Mouse (Mus musculus) neural tube, embryonic 14.5 days (tissue): ENCODE measurements at regions not wholly inside any gene's neighbourhood (a gene's known extent, or its start where the extent isn't known, plus 50 kb on each side); places are given as distances from the start of the nearest gene placed in this dataset.

Source experiments
- ATAC-seq: fragments of 200-750 bp; cut with Nextera tagmentation; 2 replicates; pipeline ENCODE4 v1.8.0; 2017; ENCODE audit warnings: low read depth, mild to moderate bottlenecking, moderate TSS enrichment, moderate library complexity
- H3K27ac ChIP-seq: fragments of 300-500 bp; sonication (generic); 2 replicates; pipeline ENCODE4 v1.5.1; 2014; ENCODE audit warnings: low read depth, mild to moderate bottlenecking, control low read depth, low read length, moderate library complexity, mixed read lengths
- H3K27me3 ChIP-seq: fragments of 300-500 bp; sonication (generic); 2 replicates; pipeline ENCODE4 v1.6.1; 2014; ENCODE audit warnings: low read length; ENCODE audit not compliant: control insufficient read depth, insufficient read depth
- H3K36me3 ChIP-seq: fragments of 300-500 bp; sonication (generic); 2 replicates; pipeline ENCODE4 v1.6.1; 2014; ENCODE audit warnings: low read length, mixed read lengths; ENCODE audit not compliant: control insufficient read depth, insufficient read depth
- H3K4me1 ChIP-seq: fragments of 300-500 bp; sonication (generic); 2 replicates; pipeline ENCODE4 v1.6.1; 2014; ENCODE audit warnings: low read length; ENCODE audit not compliant: control insufficient read depth, insufficient read depth
- H3K4me2 ChIP-seq: fragments of 300-500 bp; sonication (generic); 2 replicates; pipeline ENCODE4 v1.6.1; 2014; ENCODE audit warnings: mild to moderate bottlenecking, low read depth, low read length, control low read depth
- H3K4me3 ChIP-seq: fragments of 300-500 bp; sonication (generic); 2 replicates; pipeline ENCODE4 v1.5.1; 2014; ENCODE audit warnings: low read depth, low read length, control low read depth, mixed read lengths
- H3K9ac ChIP-seq: fragments of 300-500 bp; sonication (generic); replicated peaks from 2 replicates; pipeline ENCODE4 v1.6.1; 2014; ENCODE audit warnings: low read depth, mild to moderate bottlenecking, control low read depth, low read length, mixed read lengths
- H3K9me3 ChIP-seq: fragments of 300-500 bp; sonication (generic); 2 replicates; pipeline ENCODE4 v1.6.1; 2016; ENCODE audit warnings: low read length; ENCODE audit not compliant: control insufficient read depth
- WGBS: fragments of 180-500 bp; shearing (Covaris S2); extraction: QIAGEN DNeasy Blood & Tissue Kit; methylation state at CpG from one replicate; pipeline ENCODE4 v1.1.7; 2014; 5-methylcytosine and 5-hydroxymethylcytosine counted together

GRCm38 (mm10) chr14:62187360-62187759 is 105.0 kb upstream of the Rnaseh2b start:
- no peak overlapping the region for H3K4me2 ChIP-seq
- no peak overlapping the region for H3K9ac ChIP-seq
- no peaks in the 10 kb centered on the region for H3K4me1 ChIP-seq
- no peak for ATAC-seq
- no peak overlapping the region for H3K4me3 ChIP-seq
- 51% methylated on average over 11 of the region's 11 CpGs for WGBS
- H3K36me3 ChIP-seq = no peaks in the 10 kb centered on the region
- H3K9me3 ChIP-seq = no peaks in the 10 kb centered on the region
- no peak overlapping the region for H3K27ac ChIP-seq
- no peaks in the 10 kb centered on the region for H3K27me3 ChIP-seq

GRCm38 (mm10) chr14:62188147-62188885 is 104.1 kb upstream of the Rnaseh2b start:
- WGBS = 79% methylated on average over 7 of the region's 7 CpGs
- H3K9ac ChIP-seq = no peak overlapping the region

GRCm38 (mm10) chr14:62191624-62192023 is 100.8 kb upstream of the Rnaseh2b start:
- H3K4me3 ChIP-seq = no peak overlapping the region
- H3K9me3 ChIP-seq = no peaks in the 10 kb centered on the region
- H3K4me2 ChIP-seq = no peak overlapping the region
- H3K27ac ChIP-seq = no peak overlapping the region
- ATAC-seq = no peak
- 63% methylated on average over 2 of the region's 2 CpGs for WGBS
- H3K4me1 ChIP-seq = no peaks in the 10 kb centered on the region
- no peaks in the 10 kb centered on the region for H3K36me3 ChIP-seq
- no peaks in the 10 kb centered on the region for H3K27me3 ChIP-seq
- no peak overlapping the region for H3K9ac ChIP-seq

More at GRCm38 (mm10) chr14:62188147-62188885, 104.1 kb upstream of the Rnaseh2b start:
- no peak for ATAC-seq
- no peak overlapping the region for H3K4me3 ChIP-seq
- H3K27ac ChIP-seq = no peak overlapping the region
- H3K9me3 ChIP-seq = no peaks in the 10 kb centered on the region
- no peaks in the 10 kb centered on the region for H3K27me3 ChIP-seq
- H3K4me1 ChIP-seq = no peaks in the 10 kb centered on the region
- H3K4me2 ChIP-seq = no peak overlapping the region
- H3K36me3 ChIP-seq = no peaks in the 10 kb centered on the region

GRCm38 (mm10) chr14:62192814-62193213 is 99.6 kb upstream of the Rnaseh2b start:
- Histone ChIP-seq H3K9me3 (no peaks in the 10 kb centered on the region), H3K27ac (no peak overlapping the region), H3K9ac (no peak overlapping the region), H3K4me3 (no peak overlapping the region), H3K4me2 (no peak overlapping the region), H3K27me3 (no peaks in the 10 kb centered on the region), H3K36me3 (no peaks in the 10 kb centered on the region), H3K4me1 (no peaks in the 10 kb centered on the region)
- ATAC-seq = no peak
- 28% methylated on average over 8 of the region's 8 CpGs for WGBS

GRCm38 (mm10) chr14:62193371-62193770 is 99.0 kb upstream of the Rnaseh2b start:
- Histone ChIP-seq H3K9me3 (no peaks in the 10 kb centered on the region), H3K4me1 (no peaks in the 10 kb centered on the region), H3K27ac (no peak overlapping the region), H3K4me3 (no peak overlapping the region), H3K36me3 (no peaks in the 10 kb centered on the region), H3K9ac (no peak overlapping the region), H3K4me2 (no peak overlapping the region), H3K27me3 (no peaks in the 10 kb centered on the region)
- ATAC-seq = no peak
- 51% methylated on average over 4 of the region's 4 CpGs for WGBS

- Histone ChIP-seq H3K4me2 (no peak overlapping the region), H3K9me3 (no peaks in the 10 kb centered on the region)
- WGBS = 81% methylated on average over 4 of the region's 4 CpGs
These were observed 95.6 kb upstream of the Rnaseh2b start for GRCm38 (mm10) chr14:62196776-62197175.

GRCm38 (mm10) chr14:62198476-62199190 is 93.8 kb upstream of the Rnaseh2b start:
- no peaks in the 10 kb centered on the region for H3K9me3 ChIP-seq
- no peaks in the 10 kb centered on the region for H3K4me1 ChIP-seq
- no peak overlapping the region for H3K9ac ChIP-seq
- no peak overlapping the region for H3K4me2 ChIP-seq
- H3K27me3 ChIP-seq = no peaks in the 10 kb centered on the region
- 66% methylated on average over 6 of the region's 6 CpGs for WGBS
- no peak overlapping the region for H3K4me3 ChIP-seq
- no peak overlapping the region for H3K27ac ChIP-seq
- ATAC-seq = no peak
- H3K36me3 ChIP-seq = no peaks in the 10 kb centered on the region

More at GRCm38 (mm10) chr14:62196776-62197175, 95.6 kb upstream of the Rnaseh2b start:
- Histone ChIP-seq H3K4me1 (no peaks in the 10 kb centered on the region), H3K4me3 (no peak overlapping the region), H3K9ac (no peak overlapping the region), H3K36me3 (no peaks in the 10 kb centered on the region), H3K27ac (no peak overlapping the region), H3K27me3 (no peaks in the 10 kb centered on the region)
- no peak for ATAC-seq

GRCm38 (mm10) chr14:62215071-62215470 is 77.3 kb upstream of the Rnaseh2b start:
- Histone ChIP-seq H3K27ac (no peak overlapping the region), H3K4me2 (no peak overlapping the region), H3K9me3 (no peaks in the 10 kb centered on the region), H3K4me3 (no peak overlapping the region), H3K27me3 (no peaks in the 10 kb centered on the region), H3K4me1 (no peaks in the 10 kb centered on the region), H3K9ac (no peak overlapping the region), H3K36me3 (no peaks in the 10 kb centered on the region)
- WGBS = 71% methylated on average over 1 of the region's 1 CpGs
- no peak for ATAC-seq

GRCm38 (mm10) chr14:62216995-62217394 is 75.4 kb upstream of the Rnaseh2b start:
- no peak overlapping the region for H3K4me3 ChIP-seq
- WGBS = 94% methylated on average over 1 of the region's 1 CpGs
- no peak for ATAC-seq
- no peaks in the 10 kb centered on the region for H3K36me3 ChIP-seq
- no peak overlapping the region for H3K9ac ChIP-seq
- H3K27ac ChIP-seq = no peak overlapping the region
- no peak overlapping the region for H3K4me2 ChIP-seq
- H3K9me3 ChIP-seq = no peaks in the 10 kb centered on the region
- no peaks in the 10 kb centered on the region for H3K4me1 ChIP-seq
- no peaks in the 10 kb centered on the region for H3K27me3 ChIP-seq
